Mouse (Mus musculus): ENCODE data around the gene Gm21882. TPM values are rescaled to one million over a fixed set of nuclear protein-coding genes. Genes with fewer than 3 reads are reported as not detected.
"Not testable (repeated sequence)": the region's sequence is repeated elsewhere in the genome, so short reads cannot be mapped to it uniquely, and the experiment has no call there.

Gene Gm21882
- not detected in 2 replicates for polyA plus RNA-seq (2015; fragmentation: Nextera tagmentation; extraction: Ambion mirVana)

DNA sequence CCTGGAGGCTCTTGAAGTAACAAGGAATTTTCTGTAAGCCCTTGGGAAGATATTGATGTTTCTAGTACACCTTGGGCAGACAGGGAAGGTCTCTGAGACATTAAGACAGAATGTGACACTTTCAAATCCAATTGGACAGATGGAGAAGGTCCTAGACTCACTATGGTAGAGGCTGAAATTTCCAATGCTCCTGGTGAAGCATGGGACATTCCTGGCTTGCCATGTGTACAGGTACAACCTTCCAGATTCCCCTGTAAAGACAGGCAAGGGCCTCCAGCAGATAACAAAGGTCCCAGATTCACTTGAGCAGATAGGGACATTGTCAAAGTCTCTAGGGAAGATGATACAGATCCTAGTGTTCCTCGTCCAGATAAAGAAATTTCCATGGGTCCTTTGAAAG is at the start of gene Gm21882:
TSS of gene Gm21882 (minus strand) at position 101 of the 400 bp plus-strand sequence.
- not testable (repeated sequence) for H3K27ac ChIP-seq (ENCODE audit: low read length); H3K36me3 ChIP-seq (ENCODE audit: control insufficient read depth, insufficient read depth, low read length); H3K27me3 ChIP-seq (replicated peaks; ENCODE audit: control insufficient read depth, insufficient read depth, low read length); H3K4me2 ChIP-seq (ENCODE audit: low read depth, low read length); H3K4me3 ChIP-seq (ENCODE audit: low read length); H3K9me3 ChIP-seq (ENCODE audit: control insufficient read depth, low read length); H3K4me1 ChIP-seq (ENCODE audit: control insufficient read depth, insufficient read depth, low read length); H3K9ac ChIP-seq (ENCODE audit: low read depth, low read length); ATAC-seq
- 38% methylated on average over 1 of the region's 1 CpGs for WGBS

Other genes starting within 250 kb of the Gm21882 start
- not detected in 2 replicates for gene Gm21865, start 64.6 kb downstream of the Gm21882 start, polyA plus RNA-seq (2015; fragmentation: Nextera tagmentation; extraction: Ambion mirVana)

All from intestine, embryonic 16.5 days (tissue).